Mouse (Mus musculus) brain, embryonic 14.5 days (tissue): ENCODE data around the gene Tnfrsf8.

Experiments used
- CTCF ChIP-seq: fragments of 200-500 bp; IDR thresholded peaks from 2 replicates; pipeline ENCODE4 v1.5.1; 2012; ENCODE audit warnings: inconsistent platforms, mild to moderate bottlenecking, moderate library complexity, borderline replicate concordance; ENCODE audit not compliant: insufficient read depth, insufficient read length; ENCODE audit errors: extremely low read depth
- POLR2A ChIP-seq: fragments of 200-500 bp; IDR thresholded peaks from 2 replicates; pipeline ENCODE4 v1.6.1; 2012; ENCODE audit warnings: mild to moderate bottlenecking, inconsistent platforms, borderline replicate concordance; ENCODE audit not compliant: poor library complexity, insufficient read depth, insufficient read length, severe bottlenecking; ENCODE audit errors: extremely low read depth

- TF ChIP-seq CTCF (no peak), POLR2A (no peak)
Measured at GRCm38 (mm10) chr4:145239049-145239830, 75.7 kb downstream of the Tnfrsf8 start.
